Comparison of ENCODE assay signal across 9 mouse cellular contexts in the genomic region with DNA sequence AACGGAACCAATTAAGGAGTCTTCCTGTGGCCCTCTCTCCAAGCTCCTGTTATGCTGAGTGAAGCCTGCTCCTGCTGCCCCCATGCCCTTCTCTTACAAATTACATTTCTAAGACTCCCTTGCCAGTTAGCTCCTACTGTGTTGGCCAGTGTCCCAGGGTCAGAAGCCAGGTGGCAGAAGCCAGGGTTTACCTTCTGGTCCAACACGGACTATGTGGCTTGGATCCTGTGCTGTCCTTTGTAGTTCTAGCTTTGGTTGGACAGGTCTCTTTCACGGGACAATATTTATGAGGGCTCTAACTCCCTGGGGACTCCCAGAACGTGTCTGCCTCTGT.
DNase-seq lines count a peak whose midpoint lies in the region; ATAC-seq and TF ChIP-seq lines count a peak whose summit lies in the region.
"Had no signal": no experiment of that assay in that cellular context is flagged by ENCODE, and none has a peak within 500 bp of the region (broad histone marks: within the 10 kb centered on the region; RNA-seq: fewer than 3 reads in every experiment).

No protein-coding gene starts in this region.

- TF ChIP-seq CTCF in cerebellum, adult 2 months (IDR thresholded peaks at IDR 0.05; ENCODE audit: borderline replicate concordance, insufficient read depth, low read depth, low read length), result no peak
- no peak for TF ChIP-seq CTCF in liver, embryonic 14.5 days (IDR thresholded peaks at IDR 0.05; ENCODE audit: low read depth)
- no peak for TF ChIP-seq CTCF in layer of hippocampus, adult 2 months (conservative IDR thresholded peaks at IDR 0.05)

- no peak overlapping the region for H3K27ac ChIP-seq in cerebellum, adult 2 months (ENCODE audit: insufficient read depth, low read length)
- H3K27ac ChIP-seq in liver, embryonic 14.5 days, result peak overlapping the region; percentile 70
- H3K27ac ChIP-seq in layer of hippocampus, adult 2 months, result no peak overlapping the region

- peak; percentile 20 for ATAC-seq in liver, embryonic 14.5 days (ENCODE audit: insufficient read depth)

- H3K4me2 ChIP-seq in liver, embryonic 14.5 days (ENCODE audit: low read depth), result peak overlapping the region; percentile 62

- no peak overlapping the region for H3K4me3 ChIP-seq in cerebellum, adult 2 months (replicated peaks; ENCODE audit: insufficient read depth, low read depth, low read length)
- no peak overlapping the region for H3K4me3 ChIP-seq in liver, embryonic 14.5 days (ENCODE audit: insufficient read depth in 1 of 2, low read depth in 2 of 2, low read length in 2 of 2)
- H3K4me3 ChIP-seq in layer of hippocampus, adult 2 months, result no peak overlapping the region
- H3K4me3 ChIP-seq: embryonic facial prominence, embryonic 13.5 days had no signal

- no peak overlapping the region for H3K9ac ChIP-seq in liver, embryonic 14.5 days (replicated peaks)
- H3K9ac ChIP-seq: embryonic facial prominence, embryonic 13.5 days had no signal

- H3K36me3 ChIP-seq in liver, embryonic 14.5 days (replicated peaks; ENCODE audit: control insufficient read depth, insufficient read depth, low read depth), result no peaks in the 10 kb centered on the region
- H3K36me3 ChIP-seq: embryonic facial prominence, embryonic 13.5 days had no signal

- no peak for TF ChIP-seq POLR2A in cerebellum, adult 2 months (IDR thresholded peaks at IDR 0.05; ENCODE audit: borderline replicate concordance, insufficient read depth, low read length)

- no peaks in the 10 kb centered on the region for H3K27me3 ChIP-seq in cerebellum, adult 2 months (ENCODE audit: control insufficient read depth, insufficient read depth, low read length)
- H3K27me3 ChIP-seq in liver, embryonic 14.5 days (ENCODE audit: control insufficient read depth, insufficient read depth, low read length), result no peaks in the 10 kb centered on the region
- H3K27me3 ChIP-seq: embryonic facial prominence, embryonic 13.5 days had no signal

- no peaks in the 10 kb centered on the region for H3K9me3 ChIP-seq in liver, embryonic 14.5 days (ENCODE audit: control insufficient read depth, low read length)
- H3K9me3 ChIP-seq: embryonic facial prominence, embryonic 13.5 days had no signal

- WGBS in cerebellum, adult 2 months, result 15% methylated on average over 4 of the region's 4 CpGs
- 29% methylated on average over 4 of the region's 4 CpGs for WGBS in liver, embryonic 14.5 days (ENCODE audit: insufficient replicate concordance)

- intact Hi-C loops in left cerebral cortex, postnatal 4 days (cut with DNase I), result no loop called here
- intact Hi-C loops in left cerebral cortex, postnatal 14 days (cut with DNase I), result no loop called here

- H3K4me1 ChIP-seq in cerebellum, adult 2 months (ENCODE audit: control insufficient read depth, insufficient read depth, low read length), result peaks cover 2% of the 10 kb centered on the region; the same call in 1 of the 2 replicates
- H3K4me1 ChIP-seq in liver, embryonic 14.5 days (replicated peaks; ENCODE audit: control insufficient read depth in 2 of 2, insufficient read depth in 2 of 2, low read length in 1 of 2), result peaks cover 9 to 21% of the 10 kb centered on the region in 2 experiments; a peak in 3 of 4 replicates

- no peak for TF ChIP-seq EP300 in liver, embryonic 14.5 days (IDR thresholded peaks at IDR 0.05; ENCODE audit: low read depth)

- peak; percentile 32 for DNase-seq in left cerebral cortex, postnatal 4 days
- no peak for DNase-seq in left cerebral cortex, postnatal 14 days (ENCODE audit: low spot score in 2 of 2)
- DNase-seq in cerebellum, adult 2 months, result peak; percentile 47 to 59
- DNase-seq in cerebellum, postnatal 36 days, result peak; percentile 44 to 45
- no peak for DNase-seq in liver, embryonic 14.5 days (ENCODE audit: low read depth in 3 of 3, low spot score in 3 of 3)
- no peak for DNase-seq in urinary bladder, adult 2 months (ENCODE audit: low spot score)
- no peak for DNase-seq in embryo, embryonic 9.5 days (ENCODE audit: extremely low spot score)
- DNase-seq in layer of hippocampus, adult 2 months (ENCODE audit: low spot score in 2 of 2), result no peak

Comparison
In these comparisons a context has a peak if more than half of its experiments do, and no peak if none do; other contexts are left out.
1. DNase-seq: peak in left cerebral cortex, postnatal 4 days (single experiment), cerebellum, adult 2 months (2 of 2) and cerebellum, postnatal 36 days (2 of 2); none in left cerebral cortex, postnatal 14 days (0 of 2), liver, embryonic 14.5 days (0 of 3), urinary bladder, adult 2 months (single experiment), embryo, embryonic 9.5 days (single experiment) and layer of hippocampus, adult 2 months (0 of 2).